Mouse (Mus musculus): ENCODE measurements around the gene Slc26a11. TPM values are rescaled to one million over a fixed set of nuclear protein-coding genes. Genes with fewer than 3 reads are reported as not detected.

The Slc26a11 gene
- 9.2 and 9.9 TPM in 2 replicates for polyA plus RNA-seq (2015; fragmentation: Nextera tagmentation; extraction: Ambion mirVana)

GRCm38 (mm10) chr11:119355443-119356385, at the start of gene Slc26a11, which contains the start of gene Sgsh:
Gene Slc26a11, plus strand, starts transcription at chr11:119355557.
Gene Sgsh, minus strand, starts transcription at chr11:119355536.
- peak within 1 kb of the TSS; percentile 76 for H3K4me3 ChIP-seq (replicated peaks)
- peak within 1 kb of the TSS; percentile 83 for H3K27ac ChIP-seq
- H3K27me3 ChIP-seq (replicated peaks): no peaks in the 10 kb centered on the region
- WGBS: 1% methylated on average over 37 of the region's 40 CpGs
- peak; percentile 91 for ATAC-seq (ENCODE audit: insufficient read depth, low FRiP score, low read depth)
- peak within 1 kb of the TSS; percentile 93 for H3K4me2 ChIP-seq
- peak within 1 kb of the TSS; percentile 64 for H3K9ac ChIP-seq
- H3K4me1 ChIP-seq: peaks cover 15% of the 10 kb centered on the region
- no peaks in the 10 kb centered on the region for H3K9me3 ChIP-seq
- no peaks in the 10 kb centered on the region for H3K36me3 ChIP-seq

- Histone ChIP-seq H3K9ac (no peak overlapping the region), H3K27ac (no peak overlapping the region), H3K4me3 (replicated peaks) (no peak overlapping the region), H3K9me3 (no peaks in the 10 kb centered on the region), H3K27me3 (replicated peaks) (no peaks in the 10 kb centered on the region), H3K4me1 (no peaks in the 10 kb centered on the region), H3K36me3 (no peaks in the 10 kb centered on the region), H3K4me2 (no peak overlapping the region)
- 49% methylated on average over 13 of the region's 13 CpGs for WGBS
- no peak for ATAC-seq (ENCODE audit: insufficient read depth, low FRiP score, low read depth)
Measured at GRCm38 (mm10) chr11:119306762-119307657, 48.3 kb upstream of the Slc26a11 start.

GRCm38 (mm10) chr11:119307658-119307867, 47.8 kb upstream of the Slc26a11 start, which contains the start of gene Card14:
Gene Card14, plus strand, starts transcription at chr11:119307768.
- 48% methylated on average over 1 of the region's 1 CpGs for WGBS
- Histone ChIP-seq H3K9me3 (no peaks in the 10 kb centered on the region), H3K27me3 (replicated peaks) (no peaks in the 10 kb centered on the region), H3K4me1 (no peaks in the 10 kb centered on the region), H3K4me3 (replicated peaks) (no peak within 1 kb of the TSS), H3K9ac (no peak within 1 kb of the TSS), H3K36me3 (no peaks in the 10 kb centered on the region), H3K4me2 (no peak within 1 kb of the TSS), H3K27ac (no peak within 1 kb of the TSS)
- ATAC-seq (ENCODE audit: insufficient read depth, low FRiP score, low read depth): no peak

- 30% methylated on average over 11 of the region's 11 CpGs for WGBS
Measured at GRCm38 (mm10) chr11:119307916-119308315, 47.4 kb upstream of the Slc26a11 start.

DNA sequence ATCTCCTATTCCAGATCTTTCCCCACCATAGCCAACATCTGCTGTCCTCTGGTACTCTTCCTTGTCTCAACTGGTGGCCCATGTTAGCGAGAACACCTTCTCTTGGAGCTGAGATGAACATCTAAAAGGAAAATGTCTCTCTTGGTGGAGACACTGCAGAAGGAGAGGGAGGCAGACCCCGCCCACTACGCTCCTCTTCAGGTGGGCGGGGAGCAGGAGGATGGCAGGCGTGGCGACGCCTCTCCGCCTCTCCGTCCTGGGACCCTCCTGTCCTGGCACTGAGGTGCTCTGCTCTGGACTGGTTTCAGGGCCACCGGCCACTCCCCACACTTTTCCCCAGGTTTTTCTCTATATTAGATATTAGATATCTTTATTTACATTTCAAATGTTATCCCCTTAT, 44.7 kb upstream of the Slc26a11 start:
- Histone ChIP-seq H3K9me3 (no peaks in the 10 kb centered on the region), H3K27me3 (replicated peaks) (no peaks in the 10 kb centered on the region), H3K4me3 (replicated peaks) (no peak overlapping the region), H3K27ac (no peak overlapping the region), H3K4me2 (no peak overlapping the region), H3K36me3 (no peaks in the 10 kb centered on the region), H3K9ac (no peak overlapping the region), H3K4me1 (no peaks in the 10 kb centered on the region)
- no peak for ATAC-seq (ENCODE audit: insufficient read depth, low FRiP score, low read depth)
- 18% methylated on average over 10 of the region's 10 CpGs for WGBS

More at GRCm38 (mm10) chr11:119307916-119308315, 47.4 kb upstream of the Slc26a11 start:
- no peaks in the 10 kb centered on the region for H3K27me3 ChIP-seq (replicated peaks)
- H3K27ac ChIP-seq: no peak overlapping the region
- H3K4me2 ChIP-seq: no peak overlapping the region
- H3K9ac ChIP-seq: no peak overlapping the region
- ATAC-seq (ENCODE audit: insufficient read depth, low FRiP score, low read depth): no peak
- no peaks in the 10 kb centered on the region for H3K9me3 ChIP-seq
- H3K36me3 ChIP-seq: no peaks in the 10 kb centered on the region
- no peaks in the 10 kb centered on the region for H3K4me1 ChIP-seq
- no peak overlapping the region for H3K4me3 ChIP-seq (replicated peaks)

DNA sequence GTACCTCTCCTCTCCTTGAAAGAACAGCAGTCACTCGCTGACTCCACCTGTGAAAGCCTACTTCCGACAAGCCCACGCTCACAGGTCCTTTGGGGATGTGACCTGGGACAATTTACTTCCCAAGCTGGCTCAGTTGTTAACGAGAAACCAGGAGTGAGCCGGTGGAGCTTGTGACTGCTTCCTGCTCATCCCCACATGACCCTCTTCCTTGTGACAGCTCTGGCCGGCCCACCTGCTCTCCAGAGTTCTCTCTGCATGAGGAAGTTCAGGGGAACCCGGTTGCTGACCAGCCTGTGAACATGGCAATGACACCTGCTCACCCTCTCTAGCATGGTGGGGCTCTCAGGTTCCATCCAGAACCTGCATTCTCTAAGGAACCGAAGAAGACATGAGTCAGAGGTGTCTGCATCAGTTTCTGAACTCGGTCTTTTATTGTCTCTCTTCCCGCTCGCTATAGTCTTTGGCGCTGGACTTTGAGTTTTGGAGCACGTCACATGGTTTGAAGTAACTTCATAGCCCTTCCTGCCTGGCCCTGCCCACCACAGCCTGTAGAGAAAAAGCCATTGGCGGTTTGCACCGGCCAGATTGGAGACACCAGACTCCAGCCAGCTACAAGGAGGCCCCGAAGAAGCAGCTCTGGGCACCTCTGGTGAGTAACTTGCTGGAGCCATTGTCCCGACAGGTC, 41.0 kb upstream of the Slc26a11 start:
- no peak for ATAC-seq (ENCODE audit: insufficient read depth, low FRiP score, low read depth)
- Histone ChIP-seq H3K27me3 (replicated peaks) (no peaks in the 10 kb centered on the region), H3K4me2 (no peak overlapping the region), H3K4me3 (replicated peaks) (no peak overlapping the region), H3K9me3 (no peaks in the 10 kb centered on the region), H3K27ac (no peak overlapping the region), H3K36me3 (no peaks in the 10 kb centered on the region), H3K9ac (no peak overlapping the region), H3K4me1 (no peaks in the 10 kb centered on the region)
- WGBS: 73% methylated on average over 17 of the region's 17 CpGs

DNA sequence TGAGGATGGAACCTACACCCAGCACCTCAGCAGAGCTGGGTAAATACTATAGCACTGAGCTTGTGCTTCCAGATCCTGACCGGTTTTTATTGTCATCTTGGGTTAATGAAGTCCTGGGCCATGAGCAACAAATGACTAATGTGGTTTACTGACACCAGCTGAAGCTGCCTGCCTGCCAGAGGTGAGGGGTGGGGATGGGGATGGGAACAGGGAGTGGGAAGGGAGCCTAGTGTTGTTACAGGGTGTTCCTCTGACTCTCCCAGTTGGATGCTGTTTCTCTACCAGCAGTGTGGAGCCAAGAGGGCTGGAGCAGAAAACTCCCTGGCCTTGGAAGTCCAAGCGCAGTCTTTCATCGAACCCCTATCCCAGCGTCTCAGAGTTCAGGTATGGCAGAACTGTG, 38.6 kb upstream of the Slc26a11 start:
- Histone ChIP-seq H3K4me3 (replicated peaks) (no peak overlapping the region), H3K36me3 (no peaks in the 10 kb centered on the region), H3K4me1 (no peaks in the 10 kb centered on the region), H3K4me2 (no peak overlapping the region), H3K9ac (no peak overlapping the region), H3K27ac (no peak overlapping the region), H3K9me3 (no peaks in the 10 kb centered on the region), H3K27me3 (replicated peaks) (no peaks in the 10 kb centered on the region)
- WGBS: 73% methylated on average over 4 of the region's 4 CpGs
- no peak for ATAC-seq (ENCODE audit: insufficient read depth, low FRiP score, low read depth)

DNA sequence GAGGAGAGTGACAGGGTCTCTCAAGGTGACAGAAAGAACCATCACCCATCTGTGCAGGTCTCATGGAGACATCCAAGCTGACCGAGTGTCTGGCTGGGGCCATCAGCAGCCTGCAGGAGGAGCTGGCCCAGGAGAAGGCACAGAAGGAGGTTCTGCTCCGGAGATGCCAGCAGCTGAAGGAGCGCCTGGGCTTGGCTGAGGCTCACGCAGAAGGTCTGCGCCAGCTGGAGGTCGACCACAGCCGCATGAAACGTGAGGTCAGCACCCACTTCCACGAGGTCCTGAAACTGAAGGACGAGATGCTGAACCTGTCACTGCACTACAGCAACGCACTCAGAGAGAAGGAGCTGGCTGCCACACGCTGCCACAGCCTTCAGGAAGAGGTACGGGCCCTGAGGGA, 32.8 kb upstream of the Slc26a11 start:
- H3K9ac ChIP-seq: no peak overlapping the region
- peaks cover 2% of the 10 kb centered on the region; the same call in 1 of the 2 replicates for H3K9me3 ChIP-seq
- H3K27me3 ChIP-seq (replicated peaks): no peaks in the 10 kb centered on the region
- no peaks in the 10 kb centered on the region for H3K36me3 ChIP-seq
- no peak for ATAC-seq (ENCODE audit: insufficient read depth, low FRiP score, low read depth)
- no peaks in the 10 kb centered on the region for H3K4me1 ChIP-seq
- 67% methylated on average over 13 of the region's 13 CpGs for WGBS
- no peak overlapping the region for H3K4me3 ChIP-seq (replicated peaks)
- no peak overlapping the region for H3K4me2 ChIP-seq
- H3K27ac ChIP-seq: no peak overlapping the region

DNA sequence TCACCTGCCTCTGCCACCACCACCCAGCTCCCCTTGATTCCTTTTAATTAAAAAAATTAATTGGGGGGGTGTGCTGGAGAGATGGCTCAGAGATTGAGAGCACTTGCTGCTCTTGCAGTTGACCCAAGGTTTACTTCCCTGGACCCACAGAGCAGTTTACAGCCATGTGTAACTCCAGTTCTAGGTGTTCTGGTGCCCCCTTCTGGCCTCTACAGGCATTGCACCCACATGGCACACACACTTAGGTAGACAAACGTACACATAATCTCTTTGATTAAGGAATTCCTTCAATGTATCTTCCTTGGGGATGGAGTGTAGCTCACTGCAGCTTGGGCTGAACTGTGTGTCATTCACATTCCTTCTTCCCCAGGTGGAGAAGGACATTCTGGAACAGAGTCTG, 30.3 kb upstream of the Slc26a11 start:
- H3K9ac ChIP-seq: no peak overlapping the region
- no peaks in the 10 kb centered on the region for H3K36me3 ChIP-seq
- H3K27me3 ChIP-seq (replicated peaks): no peaks in the 10 kb centered on the region; the same call in 1 of the 2 replicates
- H3K4me2 ChIP-seq: no peak overlapping the region
- H3K4me3 ChIP-seq (replicated peaks): no peak overlapping the region
- H3K27ac ChIP-seq: no peak overlapping the region
- H3K4me1 ChIP-seq: no peaks in the 10 kb centered on the region
- no peak for ATAC-seq (ENCODE audit: insufficient read depth, low FRiP score, low read depth)
- H3K9me3 ChIP-seq: peaks cover 2% of the 10 kb centered on the region; the same call in 1 of the 2 replicates
- 80% methylated on average over 1 of the region's 1 CpGs for whole genome bisulfite sequencing

DNA sequence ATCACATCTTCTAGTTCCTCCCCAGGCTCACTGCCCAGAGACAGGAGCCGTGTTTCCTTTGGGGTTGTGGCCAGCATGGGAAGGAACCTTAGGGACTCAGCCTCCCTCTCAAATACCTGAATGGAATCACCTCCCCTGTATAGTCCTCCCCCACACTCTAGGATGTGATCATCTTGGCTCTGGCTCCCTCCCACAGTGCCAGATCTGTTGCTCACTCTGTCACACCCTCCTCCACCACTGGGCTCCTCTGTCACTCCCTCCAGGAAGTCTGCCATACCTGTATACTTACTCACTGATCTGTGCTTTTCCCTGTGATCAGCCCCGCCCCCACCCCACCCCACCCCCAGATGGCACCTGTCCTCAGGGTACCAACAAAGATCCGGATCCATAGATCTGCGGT, 24.8 kb upstream of the Slc26a11 start:
- ATAC-seq (ENCODE audit: insufficient read depth, low FRiP score, low read depth): 0 out of 2 replicates have a peak, but pooled peaks have one; percentile 54

GRCm38 (mm10) chr11:119331970-119332369, 23.4 kb upstream of the Slc26a11 start:
- WGBS: 30% methylated on average over 3 of the region's 3 CpGs

More for the DNA sequence above, 24.8 kb upstream of the Slc26a11 start:
- no peak overlapping the region for H3K4me2 ChIP-seq
- 56% methylated on average over 4 of the region's 4 CpGs for WGBS
- no peaks in the 10 kb centered on the region for H3K9me3 ChIP-seq
- no peaks in the 10 kb centered on the region; the same call in 1 of the 2 replicates for H3K27me3 ChIP-seq (replicated peaks)
- no peaks in the 10 kb centered on the region for H3K4me1 ChIP-seq
- no peaks in the 10 kb centered on the region for H3K36me3 ChIP-seq
- no peak overlapping the region for H3K27ac ChIP-seq
- no peak overlapping the region for H3K9ac ChIP-seq
- H3K4me3 ChIP-seq (replicated peaks): no peak overlapping the region

More at GRCm38 (mm10) chr11:119331970-119332369, 23.4 kb upstream of the Slc26a11 start:
- no peak overlapping the region for H3K4me3 ChIP-seq (replicated peaks)
- H3K9me3 ChIP-seq: no peaks in the 10 kb centered on the region
- H3K27me3 ChIP-seq (replicated peaks): no peaks in the 10 kb centered on the region; the same call in 1 of the 2 replicates
- no peak overlapping the region for H3K4me2 ChIP-seq
- no peaks in the 10 kb centered on the region for H3K36me3 ChIP-seq
- H3K9ac ChIP-seq: no peak overlapping the region
- no peak overlapping the region for H3K27ac ChIP-seq
- ATAC-seq (ENCODE audit: insufficient read depth, low FRiP score, low read depth): no peak
- H3K4me1 ChIP-seq: no peaks in the 10 kb centered on the region

Data from stomach, embryonic 15.5 days (tissue).